Mouse (Mus musculus) left cerebral cortex, adult 9 months (tissue): ENCODE data around the gene Slc35g2.

ENCODE experiments used
- DNase-seq, 2 experiments: peaks; one replicate each; pipeline ENCODE4 v3.0.0; 2022; ENCODE audit warnings: low spot score in 2 of 2

Gene Slc35g2

GRCm38 (mm10) chr9:100570626-100571233 is at the start of gene Slc35g2:
Gene Slc35g2, minus strand, starts transcription at chr9:100571090.
- no peak for DNase-seq

DNA sequence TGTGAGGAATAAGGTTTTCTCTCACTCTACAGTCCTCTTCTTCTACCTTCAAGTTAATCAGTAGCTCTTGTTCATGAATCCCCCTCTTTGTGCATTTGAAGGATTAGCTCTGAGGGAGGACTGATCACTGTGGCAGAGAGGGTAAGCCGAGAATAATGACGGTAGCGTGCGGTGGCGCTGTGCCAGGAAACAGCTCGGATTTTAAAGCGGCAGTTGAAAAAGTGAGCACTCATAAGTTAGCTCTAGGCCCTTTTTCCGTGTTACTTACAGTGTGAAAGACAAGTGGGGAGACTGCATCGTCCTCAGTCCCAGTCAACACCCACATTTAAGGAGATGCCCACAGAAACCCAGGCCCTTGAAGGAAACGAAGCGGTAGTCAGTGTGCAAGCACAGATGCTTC is 46.1 kb upstream of the Slc35g2 start:
- DNase-seq, result no peak

GRCm38 (mm10) chr9:100613501-100614071 is 42.7 kb upstream of the Slc35g2 start:
- DNase-seq, result no peak

DNA sequence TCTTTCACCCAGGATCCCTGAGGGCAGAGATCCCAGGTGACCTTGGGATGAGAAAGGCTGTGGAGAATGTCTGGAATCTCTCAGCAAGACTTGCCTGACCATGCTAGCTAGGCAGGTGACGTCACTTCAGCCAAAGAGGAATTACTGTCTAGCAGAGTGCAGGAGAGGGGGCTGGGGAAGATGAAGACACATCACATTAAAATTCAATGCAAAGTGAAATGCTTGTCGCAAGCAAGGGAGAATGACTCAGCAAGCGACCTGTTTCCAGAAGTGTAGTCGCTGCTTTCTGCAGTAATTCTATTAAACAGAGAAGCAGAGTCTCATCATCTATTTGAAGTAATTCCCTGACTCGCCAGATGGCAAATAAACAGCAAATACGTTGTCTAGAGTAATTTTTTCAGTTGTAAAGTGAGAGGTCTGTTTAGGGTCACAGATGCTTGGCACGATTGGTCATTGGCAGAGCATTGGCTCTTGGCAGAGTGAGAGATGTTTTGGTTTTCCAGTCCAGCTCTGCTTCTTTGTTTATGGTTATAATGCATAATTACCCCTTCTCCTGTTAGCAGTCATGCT is 35.2 kb upstream of the Slc35g2 start:
- peak; percentile 36 to 45 for DNase-seq

- no peak for DNase-seq
Observed at GRCm38 (mm10) chr9:100605522-100605921, 34.6 kb upstream of the Slc35g2 start.

DNA sequence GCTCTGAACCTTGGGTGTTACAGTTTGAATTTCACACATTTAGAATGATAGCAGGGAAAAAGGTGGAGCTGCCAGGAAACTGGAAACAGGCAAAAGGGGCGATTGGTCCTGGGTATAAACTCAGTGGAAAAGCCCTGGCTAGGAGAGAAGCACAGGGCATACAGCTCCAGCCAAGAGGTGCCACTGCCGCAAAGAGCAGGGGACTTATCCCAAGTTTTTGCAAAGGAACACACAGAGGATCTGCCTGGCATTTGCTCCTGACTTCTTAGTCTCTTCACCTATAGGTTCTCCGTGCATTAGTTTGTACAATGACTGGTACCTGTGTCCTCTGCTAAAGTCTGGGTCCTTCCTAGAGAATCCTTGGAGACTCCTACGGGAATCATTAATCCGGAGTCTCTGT is 32.3 kb upstream of the Slc35g2 start:
- DNase-seq, result no peak

- DNase-seq, result no peak
Observed at GRCm38 (mm10) chr9:100602130-100602529, 31.2 kb upstream of the Slc35g2 start.

DNA sequence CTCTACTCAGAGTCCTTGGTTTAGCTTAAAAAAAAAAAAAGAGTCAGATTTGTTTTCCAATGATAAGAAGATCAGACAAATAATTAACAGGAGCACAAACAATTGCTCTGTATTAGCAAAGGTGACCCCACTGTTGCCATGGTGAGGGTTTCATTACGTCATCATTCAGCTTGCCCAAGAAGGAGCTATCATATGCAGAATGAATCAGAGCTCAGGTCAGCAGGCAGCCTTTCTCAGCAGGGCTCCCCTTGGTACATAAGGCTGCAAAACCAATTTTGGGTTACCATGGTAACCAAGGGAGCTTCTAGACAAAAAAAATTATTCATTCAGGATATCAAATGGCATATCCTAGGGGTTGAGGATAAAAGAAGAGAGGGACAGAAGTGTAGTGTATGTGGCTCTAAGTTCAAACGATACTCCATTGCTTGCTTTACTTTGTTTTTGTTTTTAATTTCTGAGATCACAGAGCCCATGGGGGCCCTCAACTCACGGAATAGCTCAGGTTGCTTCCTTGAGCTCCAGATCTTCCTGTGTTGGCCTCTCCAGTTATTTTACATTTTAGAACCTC is 29.0 kb upstream of the Slc35g2 start:
- no peak for DNase-seq

DNA sequence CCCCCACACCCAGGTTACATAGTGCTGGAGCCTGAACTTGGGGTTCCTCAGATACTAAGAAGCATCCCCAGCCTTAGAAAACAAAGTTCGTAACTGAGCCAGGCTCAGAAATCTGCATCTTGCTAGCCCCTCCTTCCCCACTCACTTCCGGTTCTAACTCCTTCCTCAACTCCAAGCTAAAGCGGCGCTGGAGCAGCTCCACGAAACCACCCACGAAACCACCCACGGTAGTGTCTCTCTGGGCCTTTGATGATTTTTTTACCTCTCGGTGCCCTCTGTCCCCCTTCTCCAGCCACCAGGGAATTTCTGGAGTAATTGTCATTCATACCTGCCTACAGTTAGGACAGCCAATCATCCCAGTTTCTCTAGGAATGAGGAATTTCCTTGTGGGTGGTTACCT is 26.7 kb upstream of the Slc35g2 start, which contains the start of gene Stag1:
Gene Stag1, plus strand, starts transcription at position 253 of the 400 bp plus-strand sequence.
- DNase-seq, result no peak

DNA sequence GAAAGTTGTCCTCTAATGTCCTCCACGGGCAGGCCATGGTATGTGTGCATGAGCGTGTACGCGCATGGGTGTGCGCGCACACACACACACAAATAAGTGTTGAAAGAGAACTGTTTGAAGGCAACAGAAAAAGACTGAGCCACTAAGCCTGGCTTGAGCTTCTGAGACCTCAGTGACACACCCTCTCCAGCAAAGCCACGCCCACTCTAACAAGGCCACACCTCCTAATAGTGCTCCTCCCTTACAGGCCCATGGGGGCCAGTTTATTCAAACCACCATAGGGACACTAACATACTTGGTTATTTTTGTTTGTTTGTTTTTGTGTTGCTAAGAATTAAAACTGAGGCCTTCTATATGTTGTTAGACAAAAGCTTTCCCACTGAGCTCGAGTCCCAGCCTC is 25.4 kb upstream of the Slc35g2 start:
- no peak for DNase-seq

GRCm38 (mm10) chr9:100590462-100590861 is 19.6 kb upstream of the Slc35g2 start:
- DNase-seq, result no peak

DNA sequence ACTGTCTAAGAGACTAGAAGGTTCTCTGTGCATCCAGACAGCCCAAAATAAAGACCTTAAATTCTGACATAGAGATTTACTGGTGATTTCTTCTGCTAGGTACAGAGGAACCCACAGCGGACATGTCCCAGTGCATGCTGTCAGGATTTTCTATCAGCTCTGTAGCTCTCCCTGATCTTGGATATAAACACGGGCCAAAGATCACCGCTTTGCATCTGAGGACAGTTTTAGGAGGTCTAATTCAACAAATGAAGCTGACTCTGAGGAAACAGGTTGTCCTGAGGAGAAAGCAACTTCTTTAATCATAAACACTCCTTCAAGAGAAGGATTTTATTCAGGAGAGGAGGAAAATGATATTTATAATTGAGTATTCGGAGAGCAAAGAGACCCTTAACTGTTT is 13.1 kb upstream of the Slc35g2 start:
- DNase-seq, result no peak

- DNase-seq, result no peak
Observed at GRCm38 (mm10) chr9:100582883-100583575, 12.1 kb upstream of the Slc35g2 start.

DNA sequence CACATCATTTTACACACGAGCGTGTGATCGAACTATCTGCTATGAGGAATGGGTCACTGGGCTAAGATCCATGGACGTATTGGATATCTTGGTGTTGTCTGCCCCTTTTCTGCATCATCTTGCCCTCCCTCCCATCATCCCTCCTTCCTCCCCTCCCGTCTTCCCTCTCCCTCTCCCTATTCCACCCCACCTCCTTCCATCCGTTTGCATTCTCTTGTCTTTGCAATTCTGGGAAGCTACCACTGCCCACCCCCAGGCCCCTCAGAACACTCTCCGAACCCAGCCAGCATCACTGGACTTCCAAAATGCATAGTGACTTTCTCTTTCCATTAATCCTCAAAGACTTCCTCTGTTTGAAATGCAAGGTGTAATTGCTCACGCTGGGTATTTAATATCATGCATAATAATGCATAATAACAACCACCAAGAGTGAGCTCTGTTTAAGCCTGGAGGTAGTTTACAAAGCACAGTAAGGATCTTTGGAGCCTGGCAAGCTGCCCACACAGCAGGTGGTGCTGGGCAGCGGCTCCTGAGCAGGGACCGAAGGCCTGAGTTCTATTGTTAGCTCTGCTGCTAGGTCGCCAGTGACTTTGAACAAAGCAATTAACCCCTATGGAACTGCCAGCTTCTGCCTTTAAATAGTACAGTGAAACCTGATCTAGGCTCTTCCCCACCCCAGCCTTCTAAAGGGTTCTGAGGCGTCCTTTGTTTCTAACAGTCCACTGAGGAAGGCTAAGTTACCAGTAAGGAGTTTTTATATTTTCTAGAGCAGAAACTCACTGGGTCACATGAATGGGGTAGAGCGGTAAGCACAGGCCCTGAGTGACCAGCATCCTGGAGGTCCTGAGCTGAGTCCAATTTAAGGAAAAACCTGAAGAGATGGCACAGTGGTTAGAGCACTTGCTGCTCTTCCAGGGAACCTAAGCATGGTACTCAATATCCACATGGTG is 10.9 kb upstream of the Slc35g2 start:
- DNase-seq, result no peak

DNA sequence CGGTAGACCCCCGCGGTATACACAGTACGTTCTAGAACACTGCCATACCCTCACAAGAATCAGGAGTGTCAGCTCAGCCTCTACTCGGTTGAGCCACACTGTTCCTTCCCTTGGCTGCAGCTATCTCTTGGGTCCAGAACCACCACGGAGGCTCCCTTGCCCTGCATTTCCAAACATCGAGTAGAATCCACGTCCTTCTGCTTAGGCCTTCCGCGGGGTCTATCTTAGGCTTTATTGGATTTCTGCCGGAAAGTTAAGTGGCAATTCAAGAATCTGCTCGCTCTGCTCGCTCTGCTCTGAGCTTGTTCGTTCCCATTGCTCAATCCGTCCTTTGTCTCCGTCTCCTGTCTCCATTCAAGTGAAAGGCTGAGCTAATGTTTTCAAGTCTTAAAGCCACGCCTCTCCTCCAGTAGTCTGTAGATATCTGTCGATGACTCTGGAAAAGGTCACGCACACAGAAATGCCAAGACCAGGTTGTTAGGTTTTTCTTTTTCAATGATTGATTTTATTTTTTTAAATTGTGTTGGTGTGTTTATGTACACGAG is 9.4 kb upstream of the Slc35g2 start:
- DNase-seq, result no peak

DNA sequence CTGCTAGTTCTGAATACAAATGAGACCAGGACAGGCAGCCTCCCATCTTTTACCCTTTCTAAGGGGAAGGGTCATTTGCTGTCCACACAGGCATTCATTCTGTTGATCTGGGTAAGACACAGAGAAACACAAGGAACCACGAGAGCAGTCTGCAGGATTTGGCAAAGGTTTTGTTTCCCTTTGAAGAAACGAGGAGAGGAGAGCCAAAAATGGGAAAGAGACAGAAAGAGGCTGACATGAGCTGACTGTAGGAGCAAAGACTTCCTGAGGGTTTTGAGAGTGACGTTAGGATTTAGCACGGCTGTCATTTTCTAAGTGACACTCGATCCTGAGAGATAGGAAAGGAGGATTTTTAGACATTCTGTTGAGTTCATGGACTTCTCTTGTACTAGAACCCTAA is 3.1 kb upstream of the Slc35g2 start:
- DNase-seq, result no peak

GRCm38 (mm10) chr9:100573300-100573699 is 2.4 kb upstream of the Slc35g2 start:
- DNase-seq, result no peak

DNA sequence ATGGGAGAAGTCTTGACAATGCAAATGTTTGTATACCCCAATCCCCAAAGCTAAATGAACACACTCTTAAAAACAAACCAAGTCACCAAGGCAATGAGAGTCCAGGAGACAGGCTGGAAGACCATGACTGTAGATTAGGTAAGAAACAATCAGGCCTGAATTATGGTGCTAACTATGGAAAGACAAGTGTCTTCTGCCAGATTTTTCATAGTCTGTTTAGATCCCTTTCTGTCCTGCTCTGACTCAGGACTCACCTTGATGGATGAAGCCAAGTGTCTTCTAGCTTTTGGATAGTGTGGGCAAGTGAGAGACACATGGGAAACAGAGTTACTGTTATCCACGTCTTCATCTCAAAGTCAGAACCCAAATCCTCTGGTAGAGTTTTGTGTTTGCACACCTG is 621 bp upstream of the Slc35g2 start:
- no peak for DNase-seq

DNA sequence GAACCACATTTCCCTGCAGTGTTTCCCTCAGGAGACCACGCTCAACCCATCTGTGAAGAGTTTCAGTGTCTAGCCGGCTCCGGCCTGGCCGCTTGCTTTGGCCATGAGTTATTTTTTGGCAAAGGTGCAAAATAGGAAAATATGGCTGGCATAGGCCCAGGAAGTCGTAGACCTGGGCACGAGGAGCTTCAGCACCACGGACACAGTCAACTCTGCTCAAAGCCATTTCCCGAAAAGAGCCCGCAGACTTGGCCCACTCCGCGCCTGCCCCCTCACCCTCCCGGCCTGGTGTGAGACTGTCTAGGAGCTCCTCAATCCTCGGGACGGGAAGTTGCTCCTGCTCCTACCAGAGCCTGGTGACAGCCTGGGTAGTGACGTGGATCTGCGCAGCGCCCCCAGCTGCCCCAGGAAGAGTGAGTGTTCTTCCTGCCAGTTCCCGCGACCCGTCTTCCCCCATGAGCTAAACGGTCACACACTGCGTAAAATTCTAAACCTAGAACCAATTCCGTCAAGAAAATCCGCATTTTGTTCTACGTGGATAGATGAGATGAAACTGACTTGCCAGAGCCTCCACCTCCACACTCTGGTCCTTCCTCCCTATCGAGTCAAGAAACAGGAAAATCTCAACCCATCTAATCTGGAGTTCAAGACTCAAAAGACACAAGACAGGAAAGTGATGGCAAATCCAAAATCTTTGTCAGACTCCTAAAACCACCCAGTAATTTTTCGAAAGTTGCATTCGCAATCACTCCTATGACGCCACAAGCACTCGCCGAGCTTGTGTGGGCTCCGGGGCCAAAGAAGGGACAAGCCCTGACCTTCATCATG is 878 bp downstream of the Slc35g2 start:
- peak in 1 of 2 experiments; percentile 45 for DNase-seq

DNA sequence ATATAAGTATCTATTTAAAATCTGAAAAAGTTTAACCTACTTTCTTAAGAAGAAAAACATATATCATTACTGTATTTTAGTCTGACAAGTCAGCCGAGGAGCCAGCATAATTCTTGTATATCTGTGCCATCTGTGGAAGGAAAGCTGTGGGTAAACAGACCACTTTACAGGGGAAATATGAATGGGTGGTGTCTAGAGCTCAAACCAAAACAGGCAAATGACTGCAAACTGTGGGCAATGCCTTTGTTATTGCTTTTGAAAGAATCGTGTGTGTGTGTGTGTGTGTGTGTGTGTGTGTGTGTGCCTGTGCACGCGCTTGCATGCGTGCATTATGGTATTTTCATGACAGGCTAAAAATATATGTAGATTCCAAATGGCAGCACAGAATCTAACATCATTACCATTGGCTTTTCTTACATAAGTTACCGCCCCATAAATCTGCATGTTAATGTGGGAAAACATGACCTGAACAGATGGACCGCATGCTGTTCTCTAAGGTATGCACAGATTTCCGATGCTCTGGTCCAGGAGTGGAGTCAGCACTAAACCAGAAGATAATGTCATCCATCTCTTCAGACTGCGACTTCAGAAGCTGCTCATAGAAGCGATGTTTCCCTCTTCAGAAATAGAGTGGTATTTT is 10.5 kb downstream of the Slc35g2 start:
- peak in 1 of 2 experiments; percentile 48 for DNase-seq
